Mouse (Mus musculus) liver, postnatal 0 days (tissue): ENCODE results near the gene Dpep1.

Source experiments
- CTCF ChIP-seq: sonication (generic); IDR thresholded peaks from 2 replicates; pipeline ENCODE4 v1.5.1; 2016; ENCODE audit warnings: antibody characterized with exemption, low read depth
- EP300 ChIP-seq: IDR thresholded peaks from 2 replicates; pipeline ENCODE4 v1.6.1; 2016; ENCODE audit warnings: antibody characterized with exemption, low read depth, mild to moderate bottlenecking

DNA sequence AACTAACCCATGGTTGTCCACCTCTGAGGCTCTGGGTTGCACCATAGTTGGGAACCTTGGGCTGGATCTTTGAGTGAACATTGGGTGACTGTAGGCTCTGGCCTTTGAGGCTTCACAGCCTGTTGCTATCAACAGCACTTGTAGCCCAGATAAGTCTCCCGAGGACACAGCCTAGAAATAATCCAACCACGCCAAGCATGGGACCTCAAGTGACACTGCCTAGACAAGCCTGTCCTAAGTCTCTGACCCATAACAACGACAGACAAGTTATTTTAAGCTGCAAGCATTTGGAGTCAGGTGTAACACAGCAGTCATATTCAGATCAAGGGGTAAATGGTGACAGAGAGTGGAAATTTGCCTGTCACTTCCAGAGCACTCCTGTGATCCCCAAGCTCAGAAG, 29.4 kb downstream of the Dpep1 start:
- TF ChIP-seq EP300 (no peak), CTCF (no peak)
